Mouse (Mus musculus): Measurements from ENCODE around the gene Gm11733.

DNA sequence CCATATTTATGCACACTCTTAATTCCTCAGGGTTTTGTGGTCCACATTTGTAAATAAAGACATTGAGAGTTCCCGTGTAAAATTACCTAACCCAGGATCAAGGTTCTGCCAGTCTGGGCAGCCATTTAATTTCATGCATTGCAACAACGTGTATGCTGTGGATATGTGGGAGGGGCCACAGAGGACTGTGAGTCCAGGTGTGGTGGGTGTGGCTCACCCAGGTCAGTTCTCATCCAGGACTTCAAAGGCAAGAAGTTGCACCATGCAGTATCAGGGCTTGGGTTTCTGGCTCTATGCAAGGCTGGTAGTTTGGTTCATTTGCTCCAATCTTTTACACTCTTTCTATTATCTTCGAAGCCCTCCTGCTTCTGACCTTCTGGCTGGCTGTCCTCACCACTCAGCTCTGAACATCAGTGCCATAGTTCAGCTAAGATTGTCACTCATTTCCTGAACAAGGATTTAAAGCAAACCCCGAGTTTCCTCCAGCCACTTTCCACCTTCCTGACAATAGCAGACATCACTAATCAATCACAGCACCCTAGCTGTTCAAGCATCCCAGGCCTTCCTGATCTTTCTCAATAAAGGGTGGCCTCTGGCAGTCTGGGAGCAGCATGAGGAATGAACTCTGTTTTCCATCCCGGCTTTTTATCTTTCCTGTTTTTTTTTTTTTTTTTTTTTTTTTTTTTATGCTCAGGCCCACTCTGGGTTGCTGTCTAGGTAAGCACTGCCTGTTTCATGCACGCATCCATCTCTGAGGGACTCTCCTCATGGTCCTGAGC lies 15.4 kb upstream of the Gm11733 start:
- no peak for TF ChIP-seq GATA1 (IDR thresholded peaks at IDR 0.05; ENCODE audit: low read length)
- no peak for TF ChIP-seq TAL1 (IDR thresholded peaks at IDR 0.05; ENCODE audit: low read length)

Data from erythroblast, embryonic 14.5 days (primary cell).